Mouse (Mus musculus) urinary bladder, adult 18-20 months (tissue): Measurements from ENCODE around the gene Irak1bp1.

ENCODE experiments used
- DNase-seq, 2 experiments: peaks; one replicate each; pipeline ENCODE4 v3.0.0; 2022; ENCODE audit warnings: low spot score in 2 of 2, mixed read lengths in 2 of 2

Irak1bp1 gene

GRCm38 (mm10) chr9:82884177-82884576 is 54.8 kb downstream of the Irak1bp1 start:
- DNase-seq: no peak

DNA sequence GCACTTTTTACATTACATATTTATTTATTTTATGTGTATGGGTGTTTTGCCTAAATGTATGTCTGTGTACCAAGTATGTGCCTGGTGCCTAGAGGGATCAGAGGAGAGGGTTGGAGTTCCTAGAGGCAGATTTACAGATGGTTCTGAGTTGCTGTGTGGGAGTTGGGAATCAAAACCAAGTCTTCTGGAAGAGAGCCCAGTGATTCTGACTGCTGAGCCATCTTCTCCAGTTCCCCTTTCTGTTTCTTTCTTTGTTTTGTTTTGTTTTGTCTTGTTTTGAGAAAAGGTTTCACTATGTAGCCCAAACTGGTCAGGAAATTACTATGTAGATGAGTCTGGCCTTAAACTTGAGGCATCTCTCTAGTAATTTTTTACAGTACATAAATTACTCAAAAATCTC is 59.3 kb downstream of the Irak1bp1 start:
- no peak for DNase-seq
